Mouse (Mus musculus): ENCODE results near the gene Adck2. TPM values are rescaled to one million over a fixed set of nuclear protein-coding genes. Genes with fewer than 3 reads are reported as not detected.
A peak's percentile ranks its signal among the peaks of the same experiment; 100 is the strongest.

The Adck2 gene
- polyA plus RNA-seq, 1 experiment from 2014 or later = 25.1 TPM

- H3K9ac ChIP-seq (replicated peaks; ENCODE audit: low read length) = no peak within 1 kb of the TSS
Observed at GRCm38 (mm10) chr6:39585517-39585916, 11.8 kb downstream of the Adck2 start, which contains the start of gene Gm42420. TSS of gene Gm42420 (plus strand) at chr6:39585753.

GRCm38 (mm10) chr6:39591481-39591880, 17.8 kb downstream of the Adck2 start:
- no peaks in the 10 kb centered on the region for H3K9me3 ChIP-seq (replicated peaks; ENCODE audit: control insufficient read depth, low read length)
- no peaks in the 10 kb centered on the region for H3K4me1 ChIP-seq (ENCODE audit: control insufficient read depth, insufficient read depth, low read length)
- H3K4me2 ChIP-seq (ENCODE audit: low read depth, low read length) = no peak overlapping the region
- H3K4me3 ChIP-seq (ENCODE audit: low read depth, low read length) = no peak overlapping the region
- no peaks in the 10 kb centered on the region for H3K27me3 ChIP-seq (ENCODE audit: control insufficient read depth, insufficient read depth, low read length)
- ATAC-seq (replicated peaks; ENCODE audit: insufficient number of reproducible peaks, low FRiP score, low TSS enrichment, low read depth) = no peak
- H3K27ac ChIP-seq (replicated peaks; ENCODE audit: low read depth, low read length) = no peak overlapping the region
- 94% methylated on average over 4 of the region's 4 CpGs for WGBS
- no peak overlapping the region for H3K9ac ChIP-seq (replicated peaks; ENCODE audit: low read length)
- no peak for DNase-seq (ENCODE audit: low spot score)
- no peaks in the 10 kb centered on the region; the same call in 1 of the 2 replicates for H3K36me3 ChIP-seq (replicated peaks; ENCODE audit: control insufficient read depth, insufficient read depth, low read depth, low read length)

More at GRCm38 (mm10) chr6:39585517-39585916, 11.8 kb downstream of the Adck2 start, which contains the start of gene Gm42420:
- WGBS = 88% methylated on average over 6 of the region's 6 CpGs
- no peaks in the 10 kb centered on the region; the same call in 1 of the 2 replicates for H3K36me3 ChIP-seq (replicated peaks; ENCODE audit: control insufficient read depth, insufficient read depth, low read depth, low read length)
- DNase-seq (ENCODE audit: low spot score) = no peak
- H3K4me1 ChIP-seq (ENCODE audit: control insufficient read depth, insufficient read depth, low read length) = no peaks in the 10 kb centered on the region
- H3K4me2 ChIP-seq (ENCODE audit: low read depth, low read length) = no peak within 1 kb of the TSS
- H3K9me3 ChIP-seq (replicated peaks; ENCODE audit: control insufficient read depth, low read length) = no peaks in the 10 kb centered on the region
- H3K27me3 ChIP-seq (ENCODE audit: control insufficient read depth, insufficient read depth, low read length) = no peaks in the 10 kb centered on the region
- H3K4me3 ChIP-seq (ENCODE audit: low read depth, low read length) = no peak within 1 kb of the TSS
- H3K27ac ChIP-seq (replicated peaks; ENCODE audit: low read depth, low read length) = no peak within 1 kb of the TSS
- ATAC-seq (replicated peaks; ENCODE audit: insufficient number of reproducible peaks, low FRiP score, low TSS enrichment, low read depth) = no peak

GRCm38 (mm10) chr6:39592401-39593214, 18.9 kb downstream of the Adck2 start, which contains the start of gene Ndufb2:
TSS of gene Ndufb2 (plus strand) at chr6:39592574.
- Histone ChIP-seq H3K4me3 (ENCODE audit: low read depth, low read length) (peak within 1 kb of the TSS; percentile 74), H3K9me3 (replicated peaks; ENCODE audit: control insufficient read depth, low read length) (no peaks in the 10 kb centered on the region), H3K4me2 (ENCODE audit: low read depth, low read length) (peak within 1 kb of the TSS; percentile 83), H3K27ac (replicated peaks; ENCODE audit: low read depth, low read length) (peak within 1 kb of the TSS; percentile 43; the same call in 1 of the 2 replicates), H3K27me3 (ENCODE audit: control insufficient read depth, insufficient read depth, low read length) (no peaks in the 10 kb centered on the region), H3K36me3 (replicated peaks; ENCODE audit: control insufficient read depth, insufficient read depth, low read depth, low read length) (no peaks in the 10 kb centered on the region; the same call in 1 of the 2 replicates), H3K9ac (replicated peaks; ENCODE audit: low read length) (peak within 1 kb of the TSS; percentile 80), H3K4me1 (ENCODE audit: control insufficient read depth, insufficient read depth, low read length) (no peaks in the 10 kb centered on the region)
- WGBS = under 1% methylated on average over 56 of the region's 56 CpGs
- ATAC-seq (replicated peaks; ENCODE audit: insufficient number of reproducible peaks, low FRiP score, low TSS enrichment, low read depth) (peak; percentile 97), DNase-seq (ENCODE audit: low spot score) (peak; percentile 96)

GRCm38 (mm10) chr6:39600851-39601250, 27.2 kb downstream of the Adck2 start:
- Histone ChIP-seq H3K9ac (replicated peaks; ENCODE audit: low read length) (no peak overlapping the region), H3K27me3 (ENCODE audit: control insufficient read depth, insufficient read depth, low read length) (no peaks in the 10 kb centered on the region), H3K36me3 (replicated peaks; ENCODE audit: control insufficient read depth, insufficient read depth, low read depth, low read length) (peaks cover 2% of the 10 kb centered on the region), H3K4me1 (ENCODE audit: control insufficient read depth, insufficient read depth, low read length) (no peaks in the 10 kb centered on the region), H3K4me3 (ENCODE audit: low read depth, low read length) (no peak overlapping the region), H3K9me3 (replicated peaks; ENCODE audit: control insufficient read depth, low read length) (no peaks in the 10 kb centered on the region), H3K27ac (replicated peaks; ENCODE audit: low read depth, low read length) (no peak overlapping the region), H3K4me2 (ENCODE audit: low read depth, low read length) (no peak overlapping the region)
- 90% methylated on average over 3 of the region's 3 CpGs for WGBS
- no peak for ATAC-seq (replicated peaks; ENCODE audit: insufficient number of reproducible peaks, low FRiP score, low TSS enrichment, low read depth)
- no peak for DNase-seq (ENCODE audit: low spot score)

GRCm38 (mm10) chr6:39601828-39602227, 28.2 kb downstream of the Adck2 start:
- Histone ChIP-seq H3K4me3 (ENCODE audit: low read depth, low read length) (no peak overlapping the region), H3K36me3 (replicated peaks; ENCODE audit: control insufficient read depth, insufficient read depth, low read depth, low read length) (peaks cover 2% of the 10 kb centered on the region), H3K9ac (replicated peaks; ENCODE audit: low read length) (no peak overlapping the region), H3K4me1 (ENCODE audit: control insufficient read depth, insufficient read depth, low read length) (no peaks in the 10 kb centered on the region), H3K4me2 (ENCODE audit: low read depth, low read length) (no peak overlapping the region), H3K27ac (replicated peaks; ENCODE audit: low read depth, low read length) (no peak overlapping the region), H3K27me3 (ENCODE audit: control insufficient read depth, insufficient read depth, low read length) (no peaks in the 10 kb centered on the region), H3K9me3 (replicated peaks; ENCODE audit: control insufficient read depth, low read length) (no peaks in the 10 kb centered on the region)
- no peak for DNase-seq (ENCODE audit: low spot score)
- ATAC-seq (replicated peaks; ENCODE audit: insufficient number of reproducible peaks, low FRiP score, low TSS enrichment, low read depth) = no peak
- WGBS = 83% methylated on average over 3 of the region's 3 CpGs

DNA sequence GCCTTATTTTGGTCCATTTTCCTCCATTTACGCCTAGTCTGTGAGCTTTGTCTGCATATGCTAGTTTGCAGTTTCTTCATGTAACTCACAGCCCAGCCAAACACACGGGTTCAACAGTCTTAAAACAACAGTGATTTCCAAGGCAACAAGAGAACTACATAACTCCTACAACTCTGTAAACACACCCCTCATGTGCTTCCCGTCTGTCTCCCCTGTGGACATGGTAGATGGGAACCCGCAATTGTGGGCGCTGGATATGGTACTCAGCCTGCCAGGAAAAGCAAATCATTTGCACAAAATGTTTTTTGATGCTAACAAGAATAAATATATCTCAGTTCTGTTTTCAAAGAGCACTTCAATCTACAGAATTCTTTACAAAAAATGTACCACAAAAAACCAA, 30.9 kb downstream of the Adck2 start:
- H3K4me1 ChIP-seq (ENCODE audit: control insufficient read depth, insufficient read depth, low read length) = no peaks in the 10 kb centered on the region
- no peaks in the 10 kb centered on the region for H3K27me3 ChIP-seq (ENCODE audit: control insufficient read depth, insufficient read depth, low read length)
- H3K4me2 ChIP-seq (ENCODE audit: low read depth, low read length) = no peak overlapping the region
- DNase-seq (ENCODE audit: low spot score) (no peak), ATAC-seq (replicated peaks; ENCODE audit: insufficient number of reproducible peaks, low FRiP score, low TSS enrichment, low read depth) (no peak)
- WGBS = 90% methylated on average over 5 of the region's 5 CpGs
- H3K36me3 ChIP-seq (replicated peaks; ENCODE audit: control insufficient read depth, insufficient read depth, low read depth, low read length) = peaks cover 1% of the 10 kb centered on the region
- H3K9ac ChIP-seq (replicated peaks; ENCODE audit: low read length) = no peak overlapping the region
- H3K27ac ChIP-seq (replicated peaks; ENCODE audit: low read depth, low read length) = no peak overlapping the region
- H3K4me3 ChIP-seq (ENCODE audit: low read depth, low read length) = no peak overlapping the region
- H3K9me3 ChIP-seq (replicated peaks; ENCODE audit: control insufficient read depth, low read length) = no peaks in the 10 kb centered on the region

DNA sequence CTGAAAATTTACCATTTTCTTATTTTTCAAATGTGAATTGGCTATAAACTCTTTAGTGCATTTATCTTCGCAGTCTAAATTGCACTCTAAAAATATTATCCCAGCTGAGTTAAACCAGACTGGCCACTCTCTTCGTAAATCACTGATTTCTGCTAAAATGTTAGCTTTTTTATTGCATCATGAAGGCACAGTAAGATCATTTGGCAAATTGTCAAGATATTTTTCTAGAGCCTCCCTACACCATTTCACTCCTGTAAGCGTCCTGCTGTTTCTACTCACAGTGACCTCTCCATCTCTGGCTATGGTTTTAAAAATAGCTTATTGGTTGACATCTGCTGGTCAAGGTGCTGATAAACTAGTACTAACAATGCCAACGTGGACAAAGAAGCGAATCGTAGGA, 32.4 kb downstream of the Adck2 start:
- WGBS = 88% methylated on average over 6 of the region's 6 CpGs
- H3K36me3 ChIP-seq (replicated peaks; ENCODE audit: control insufficient read depth, insufficient read depth, low read depth, low read length) = peaks cover 4% of the 10 kb centered on the region; the same call in 1 of the 2 replicates
- no peaks in the 10 kb centered on the region for H3K4me1 ChIP-seq (ENCODE audit: control insufficient read depth, insufficient read depth, low read length)
- no peak overlapping the region for H3K9ac ChIP-seq (replicated peaks; ENCODE audit: low read length)
- no peaks in the 10 kb centered on the region for H3K9me3 ChIP-seq (replicated peaks; ENCODE audit: control insufficient read depth, low read length)
- H3K4me3 ChIP-seq (ENCODE audit: low read depth, low read length) = no peak overlapping the region
- H3K27me3 ChIP-seq (ENCODE audit: control insufficient read depth, insufficient read depth, low read length) = no peaks in the 10 kb centered on the region
- no peak for ATAC-seq (replicated peaks; ENCODE audit: insufficient number of reproducible peaks, low FRiP score, low TSS enrichment, low read depth)
- H3K4me2 ChIP-seq (ENCODE audit: low read depth, low read length) = no peak overlapping the region
- DNase-seq (ENCODE audit: low spot score) = no peak
- no peak overlapping the region for H3K27ac ChIP-seq (replicated peaks; ENCODE audit: low read depth, low read length)

- H3K4me2 ChIP-seq (ENCODE audit: low read depth, low read length) = no peak overlapping the region
- H3K9me3 ChIP-seq (replicated peaks; ENCODE audit: control insufficient read depth, low read length) = no peaks in the 10 kb centered on the region
- no peak overlapping the region for H3K27ac ChIP-seq (replicated peaks; ENCODE audit: low read depth, low read length)
- no peaks in the 10 kb centered on the region for H3K4me1 ChIP-seq (ENCODE audit: control insufficient read depth, insufficient read depth, low read length)
- 67% methylated on average over 3 of the region's 3 CpGs for WGBS
- ATAC-seq (replicated peaks; ENCODE audit: insufficient number of reproducible peaks, low FRiP score, low TSS enrichment, low read depth) (no peak), DNase-seq (ENCODE audit: low spot score) (no peak)
- no peaks in the 10 kb centered on the region for H3K27me3 ChIP-seq (ENCODE audit: control insufficient read depth, insufficient read depth, low read length)
- no peak overlapping the region for H3K9ac ChIP-seq (replicated peaks; ENCODE audit: low read length)
- H3K36me3 ChIP-seq (replicated peaks; ENCODE audit: control insufficient read depth, insufficient read depth, low read depth, low read length) = peaks cover 4% of the 10 kb centered on the region; the same call in 1 of the 2 replicates
- no peak overlapping the region for H3K4me3 ChIP-seq (ENCODE audit: low read depth, low read length)
Observed at GRCm38 (mm10) chr6:39606862-39607261, 33.2 kb downstream of the Adck2 start.

Measured in embryonic facial prominence, embryonic 11.5 days (tissue).